Mouse (Mus musculus) neural tube, embryonic 14.5 days (tissue): ENCODE data around the gene Sec61b. TPM values are rescaled to one million over a fixed set of nuclear protein-coding genes. Genes with fewer than 3 reads are reported as not detected.

Experiments
- ATAC-seq: fragments of 200-750 bp; cut with Nextera tagmentation; 2 replicates; pipeline ENCODE4 v1.8.0; 2017; ENCODE audit warnings: low read depth, mild to moderate bottlenecking, moderate TSS enrichment, moderate library complexity
- H3K27ac ChIP-seq: fragments of 300-500 bp; sonication (generic); 2 replicates; pipeline ENCODE4 v1.5.1; 2014; ENCODE audit warnings: low read depth, mild to moderate bottlenecking, control low read depth, low read length, moderate library complexity, mixed read lengths
- H3K27me3 ChIP-seq: fragments of 300-500 bp; sonication (generic); 2 replicates; pipeline ENCODE4 v1.6.1; 2014; ENCODE audit warnings: low read length; ENCODE audit not compliant: control insufficient read depth, insufficient read depth
- H3K36me3 ChIP-seq: fragments of 300-500 bp; sonication (generic); 2 replicates; pipeline ENCODE4 v1.6.1; 2014; ENCODE audit warnings: low read length, mixed read lengths; ENCODE audit not compliant: control insufficient read depth, insufficient read depth
- H3K4me1 ChIP-seq: fragments of 300-500 bp; sonication (generic); 2 replicates; pipeline ENCODE4 v1.6.1; 2014; ENCODE audit warnings: low read length; ENCODE audit not compliant: control insufficient read depth, insufficient read depth
- H3K4me2 ChIP-seq: fragments of 300-500 bp; sonication (generic); 2 replicates; pipeline ENCODE4 v1.6.1; 2014; ENCODE audit warnings: mild to moderate bottlenecking, low read depth, low read length, control low read depth
- H3K4me3 ChIP-seq: fragments of 300-500 bp; sonication (generic); 2 replicates; pipeline ENCODE4 v1.5.1; 2014; ENCODE audit warnings: low read depth, low read length, control low read depth, mixed read lengths
- H3K9ac ChIP-seq: fragments of 300-500 bp; sonication (generic); replicated peaks from 2 replicates; pipeline ENCODE4 v1.6.1; 2014; ENCODE audit warnings: low read depth, mild to moderate bottlenecking, control low read depth, low read length, mixed read lengths
- H3K9me3 ChIP-seq: fragments of 300-500 bp; sonication (generic); 2 replicates; pipeline ENCODE4 v1.6.1; 2016; ENCODE audit warnings: low read length; ENCODE audit not compliant: control insufficient read depth
- WGBS: fragments of 180-500 bp; shearing (Covaris S2); extraction: QIAGEN DNeasy Blood & Tissue Kit; methylation state at CpG from one replicate; pipeline ENCODE4 v1.1.7; 2014; 5-methylcytosine and 5-hydroxymethylcytosine counted together
- polyA plus RNA-seq: library from polyadenylated mRNA; unstranded; fragments of >200 nt; fragmentation: Nextera tagmentation; extraction: Ambion mirVana; gene quantifications from 2 replicates; pipeline ENCODE4 v1.2.1, GENCODE M21; 2014

Gene Sec61b
- 239 and 243 TPM in 2 replicates for polyA plus RNA-seq

DNA sequence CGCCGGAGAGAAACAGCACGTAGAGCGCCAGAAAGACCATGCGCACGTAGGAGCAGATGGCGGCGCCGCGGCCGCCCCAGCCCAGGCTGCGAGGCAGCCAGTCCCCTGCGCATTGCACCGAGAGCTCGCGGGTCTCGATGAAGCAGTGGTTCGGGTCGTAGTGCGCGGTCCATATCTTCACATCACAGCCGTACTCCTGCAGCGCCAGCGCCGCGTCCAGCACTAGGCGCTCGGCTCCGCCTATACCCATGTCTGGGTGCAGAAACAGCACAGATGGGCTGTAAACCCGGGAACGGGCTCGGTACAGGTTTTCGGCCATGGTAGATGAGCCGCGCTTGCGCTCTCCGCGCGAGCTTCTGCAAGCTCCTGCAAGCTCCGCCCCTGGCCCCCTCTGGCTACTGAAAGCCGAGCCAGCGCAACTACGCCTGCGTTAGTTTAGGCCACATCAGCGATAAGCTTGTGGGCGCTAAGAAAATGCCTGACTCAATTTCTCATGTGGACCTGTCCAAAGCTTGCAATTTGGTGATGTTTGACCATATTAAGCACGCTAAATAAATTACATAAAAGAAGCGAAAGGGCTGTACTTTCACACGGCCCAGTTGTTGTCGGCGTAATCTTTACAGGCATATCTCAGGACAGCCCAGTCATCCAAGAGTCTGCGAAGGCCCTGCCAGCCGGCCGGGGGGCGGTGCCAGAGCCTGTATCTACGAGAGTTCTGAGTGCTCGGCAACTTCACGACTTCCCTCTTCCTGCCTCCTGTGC is at the start of gene Sec61b, which contains the start of gene Alg2:
TSS of gene Sec61b (plus strand) at position 691 of the 762 bp plus-strand sequence.
TSS of gene Alg2 (minus strand) at position 366 of the 762 bp plus-strand sequence.
- Histone ChIP-seq H3K4me2 (peak within 1 kb of the TSS; percentile 60), H3K4me3 (peak within 1 kb of the TSS; percentile 81), H3K36me3 (peaks cover 41% of the 10 kb centered on the region), H3K27me3 (no peaks in the 10 kb centered on the region), H3K4me1 (peaks cover 18% of the 10 kb centered on the region), H3K27ac (peak within 1 kb of the TSS; percentile 98), H3K9me3 (peaks cover 8% of the 10 kb centered on the region), H3K9ac (peak within 1 kb of the TSS; percentile 90)
- under 1% methylated on average over 58 of the region's 58 CpGs for WGBS
- peak; percentile 97 for ATAC-seq

DNA sequence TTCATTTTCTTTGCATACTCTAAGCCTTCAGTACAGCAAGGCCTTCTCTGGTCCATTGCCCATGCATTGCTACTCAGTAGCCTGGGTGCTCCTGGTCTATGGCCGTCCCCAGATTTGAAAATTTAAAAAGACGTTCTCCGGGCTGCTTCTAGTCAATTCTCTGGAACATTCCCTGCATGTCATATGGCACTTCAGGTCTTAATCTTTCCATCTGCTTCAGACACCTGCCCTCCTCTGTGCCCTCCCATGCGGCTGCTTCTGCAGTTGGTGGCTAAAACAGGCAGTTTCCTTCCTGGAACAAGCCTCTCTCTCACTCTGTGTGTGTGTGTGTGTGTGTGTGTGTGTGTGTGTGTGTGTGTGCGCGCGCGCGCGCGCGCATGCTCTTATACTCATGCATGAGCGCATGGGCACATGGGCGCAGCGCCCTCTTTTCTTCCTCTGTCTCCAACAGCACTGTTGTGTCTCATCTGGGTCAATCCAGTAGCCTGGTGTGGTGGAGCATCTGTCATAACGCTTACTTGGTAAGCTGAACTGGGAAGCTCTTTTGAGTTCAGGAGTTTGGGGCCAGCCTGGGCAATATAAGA is 49.1 kb upstream of the Sec61b start:
- Histone ChIP-seq H3K36me3 (no peaks in the 10 kb centered on the region), H3K4me2 (no peak overlapping the region), H3K4me1 (peaks cover 6% of the 10 kb centered on the region), H3K27ac (no peak overlapping the region), H3K9me3 (no peaks in the 10 kb centered on the region), H3K4me3 (no peak overlapping the region), H3K27me3 (no peaks in the 10 kb centered on the region), H3K9ac (no peak overlapping the region)
- 82% methylated on average over 16 of the region's 16 CpGs for WGBS
- no peak for ATAC-seq

DNA sequence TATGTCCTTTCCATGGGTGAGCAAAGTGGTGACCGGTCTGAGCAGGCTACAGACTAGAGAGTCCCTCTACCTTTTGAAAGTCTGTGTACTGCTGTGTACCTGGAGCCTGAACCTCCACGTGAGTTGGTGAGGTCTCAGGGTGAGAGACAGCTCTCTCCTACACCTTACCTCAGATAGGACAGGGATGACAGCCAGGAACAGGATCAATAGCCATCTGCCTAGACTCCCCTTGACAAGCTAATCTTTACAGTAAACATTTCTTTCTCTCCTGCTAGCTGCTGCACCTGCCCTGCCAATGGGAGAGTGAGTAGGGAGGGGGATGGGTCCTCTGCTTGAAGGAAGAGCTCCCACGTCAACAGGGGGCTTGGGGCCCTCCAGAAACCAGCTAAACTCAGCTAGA is 46.9 kb upstream of the Sec61b start:
- no peak for ATAC-seq

DNA sequence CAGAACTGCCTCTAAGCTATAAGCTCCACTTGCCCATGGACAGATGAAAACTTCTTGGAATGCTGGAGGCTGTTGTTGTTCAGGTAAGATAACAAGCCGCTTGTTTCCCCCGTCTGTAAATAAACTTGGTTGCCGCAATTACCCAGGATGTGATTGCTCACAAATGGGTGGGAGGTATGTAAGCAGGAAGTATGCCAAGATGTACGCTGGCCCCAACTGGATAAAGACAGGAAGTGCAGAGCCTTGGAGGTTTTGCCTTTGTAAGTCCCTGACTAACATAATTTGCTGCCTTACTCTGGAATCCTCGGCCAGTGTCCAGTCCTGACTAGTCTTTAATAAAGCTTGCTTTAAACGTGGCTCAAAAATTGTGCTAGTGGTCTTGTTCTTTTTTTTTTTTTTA is 43.9 kb upstream of the Sec61b start:
- no peak for ATAC-seq
- Histone ChIP-seq H3K9ac (no peak overlapping the region), H3K4me1 (no peaks in the 10 kb centered on the region), H3K4me2 (no peak overlapping the region), H3K9me3 (no peaks in the 10 kb centered on the region), H3K27me3 (no peaks in the 10 kb centered on the region), H3K36me3 (no peaks in the 10 kb centered on the region), H3K4me3 (no peak overlapping the region), H3K27ac (no peak overlapping the region)
- 78% methylated on average over 6 of the region's 6 CpGs for WGBS

More for the DNA sequence above, 46.9 kb upstream of the Sec61b start:
- no peak overlapping the region for H3K27ac ChIP-seq
- WGBS: 58% methylated on average over 3 of the region's 3 CpGs
- peaks cover 6% of the 10 kb centered on the region for H3K4me1 ChIP-seq
- H3K27me3 ChIP-seq: no peaks in the 10 kb centered on the region
- H3K4me3 ChIP-seq: no peak overlapping the region
- no peak overlapping the region for H3K4me2 ChIP-seq
- no peak overlapping the region for H3K9ac ChIP-seq
- no peaks in the 10 kb centered on the region for H3K9me3 ChIP-seq
- H3K36me3 ChIP-seq: no peaks in the 10 kb centered on the region

DNA sequence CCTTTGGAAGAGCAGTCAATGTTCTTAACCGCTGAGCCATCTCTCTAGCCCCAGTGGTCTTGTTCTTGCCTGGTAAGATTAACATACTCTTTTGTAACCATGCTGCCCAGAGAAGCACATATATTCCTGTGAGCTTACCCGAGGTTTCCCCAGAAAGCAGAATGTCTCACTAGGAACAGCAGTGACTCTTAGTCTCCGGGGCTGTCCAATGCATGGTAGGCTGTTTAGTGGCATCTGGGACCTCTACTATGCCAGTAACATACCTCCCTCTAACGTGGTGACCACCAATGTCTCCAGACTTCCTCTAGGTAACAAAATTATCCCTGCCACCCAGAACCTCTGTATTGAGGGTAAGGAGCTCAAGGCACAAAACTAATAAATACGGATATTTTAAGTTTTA is 43.4 kb upstream of the Sec61b start:
- no peak for ATAC-seq
- WGBS: 87% methylated on average over 5 of the region's 5 CpGs
- H3K4me3 ChIP-seq: no peak overlapping the region

DNA sequence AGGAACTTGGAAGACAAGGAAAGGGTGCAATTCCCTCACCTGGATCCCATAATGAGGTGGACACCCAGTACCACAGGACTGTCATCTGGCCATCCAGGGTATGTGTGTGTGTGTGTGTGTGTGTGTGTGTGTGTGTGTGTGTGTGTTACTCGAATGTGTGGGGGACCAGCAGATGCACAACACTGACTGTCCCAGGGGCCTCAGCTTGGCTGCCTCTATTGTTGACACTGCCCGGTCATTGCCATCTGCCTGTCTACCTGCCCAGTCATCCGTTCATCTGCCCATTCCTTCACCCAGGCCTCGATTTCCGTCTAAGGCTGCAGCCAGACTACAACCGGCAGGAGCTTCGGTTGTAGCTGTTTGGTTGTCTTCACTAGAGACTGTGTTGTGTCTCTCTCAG is 41.7 kb upstream of the Sec61b start:
- no peak overlapping the region for H3K27ac ChIP-seq

More for the DNA sequence above, 43.4 kb upstream of the Sec61b start:
- no peaks in the 10 kb centered on the region for H3K27me3 ChIP-seq
- H3K9me3 ChIP-seq: no peaks in the 10 kb centered on the region
- H3K4me1 ChIP-seq: no peaks in the 10 kb centered on the region
- no peaks in the 10 kb centered on the region for H3K36me3 ChIP-seq
- no peak overlapping the region for H3K9ac ChIP-seq
- no peak overlapping the region for H3K4me2 ChIP-seq
- H3K27ac ChIP-seq: no peak overlapping the region

GRCm38 (mm10) chr4:47435131-47435530 is 39.3 kb upstream of the Sec61b start:
- Histone ChIP-seq H3K36me3 (no peaks in the 10 kb centered on the region), H3K4me3 (no peak overlapping the region), H3K27me3 (no peaks in the 10 kb centered on the region), H3K27ac (no peak overlapping the region), H3K9me3 (no peaks in the 10 kb centered on the region), H3K4me1 (peaks cover 9% of the 10 kb centered on the region), H3K4me2 (no peak overlapping the region), H3K9ac (no peak overlapping the region)
- WGBS: 71% methylated on average over 12 of the region's 12 CpGs
- no peak for ATAC-seq

More for the DNA sequence above, 41.7 kb upstream of the Sec61b start:
- no peaks in the 10 kb centered on the region for H3K27me3 ChIP-seq
- no peaks in the 10 kb centered on the region for H3K36me3 ChIP-seq
- ATAC-seq: no peak
- no peak overlapping the region for H3K4me2 ChIP-seq
- H3K4me3 ChIP-seq: no peak overlapping the region
- 53% methylated on average over 7 of the region's 7 CpGs for WGBS
- peaks cover 9% of the 10 kb centered on the region for H3K4me1 ChIP-seq
- no peaks in the 10 kb centered on the region for H3K9me3 ChIP-seq
- no peak overlapping the region for H3K9ac ChIP-seq

- Histone ChIP-seq H3K9ac (no peak overlapping the region), H3K9me3 (no peaks in the 10 kb centered on the region), H3K4me1 (peaks cover 9% of the 10 kb centered on the region), H3K27ac (no peak overlapping the region; the same call in 1 of the 2 replicates), H3K27me3 (no peaks in the 10 kb centered on the region), H3K4me3 (no peak overlapping the region), H3K36me3 (no peaks in the 10 kb centered on the region), H3K4me2 (no peak overlapping the region)
- WGBS: 39% methylated on average over 28 of the region's 28 CpGs
- no peak for ATAC-seq
Measured at GRCm38 (mm10) chr4:47435566-47436360, 38.7 kb upstream of the Sec61b start.
